Mouse (Mus musculus) left cerebral cortex, adult 6 months (tissue): ENCODE data around the gene Zfp667. TPM values are rescaled to one million over a fixed set of nuclear protein-coding genes. Genes with fewer than 3 reads are reported as not detected.

ENCODE experiments used
- long read RNA-seq, 2 experiments: library from polyadenylated mRNA; unstranded; transcript quantifications; one replicate each; pipeline ENCODE4 v2.0.0; 2019 to 2020
- polyA plus RNA-seq: library from polyadenylated mRNA; unstranded; fragments of <200 nt; fragmentation: Nextera tagmentation; gene quantifications from 2 replicates; pipeline ENCODE4 v1.2.3, GENCODE M21; 2021

The Zfp667 gene
- polyA plus RNA-seq: 7.6 and 11.4 TPM in 2 replicates
- long read RNA-seq, experiment 1, transcript Zfp667-201 (5 exons, 3,672 nt): major isoform, 29 of 45 reads
- long read RNA-seq, experiment 1, partial matches to known transcripts: 2 of 45 reads
- long read RNA-seq, experiment 1, other reads (novel, unspliced or antisense): 14 of 45 reads
- long read RNA-seq, experiment 2, partial matches to known transcripts: 1 of 11 reads
- long read RNA-seq, experiment 2, other reads (novel, unspliced or antisense): 6 of 11 reads

DNA sequence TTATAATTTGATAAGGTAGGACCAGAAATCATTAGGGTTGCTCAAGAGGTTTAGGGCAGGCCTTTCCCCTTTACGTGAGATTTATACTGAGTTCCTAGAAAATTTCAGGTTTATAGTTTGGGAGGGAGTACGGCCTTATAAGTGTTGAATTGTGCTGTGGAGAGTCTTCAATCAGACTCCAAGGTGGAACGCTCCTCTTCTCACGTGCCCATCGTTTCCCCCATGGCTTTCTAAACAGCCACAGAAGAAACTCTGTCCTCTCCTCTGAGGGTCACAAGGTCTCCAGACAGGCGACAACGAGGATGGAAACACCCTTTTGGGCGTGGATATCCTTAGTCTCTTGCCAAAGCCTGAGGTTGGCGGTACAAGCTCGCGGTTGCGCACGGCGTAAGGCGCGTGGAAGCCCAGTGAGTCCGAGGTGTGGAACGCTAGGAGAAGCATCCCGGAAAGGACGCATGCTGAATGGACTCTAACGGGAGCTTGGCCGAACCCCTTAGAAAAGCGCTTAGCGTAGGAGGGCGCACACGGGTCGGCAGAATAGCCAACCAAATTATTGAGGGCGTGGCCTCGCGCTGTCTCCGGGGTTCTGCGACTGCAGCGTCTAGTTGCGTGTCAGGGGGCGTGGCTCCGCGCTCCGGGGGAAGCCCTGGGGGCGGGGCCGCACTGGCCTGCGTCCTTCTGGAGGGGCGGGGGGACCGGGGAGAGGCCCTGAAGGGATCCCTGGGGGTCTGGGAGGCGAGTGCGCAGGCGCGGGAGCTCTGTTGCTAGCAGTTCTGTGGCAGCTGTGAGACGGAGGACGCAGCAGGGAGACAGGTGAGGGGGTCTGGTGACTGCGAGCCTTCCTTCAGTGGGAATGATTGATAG is at the start of gene Zfp667:
TSS of gene Zfp667 (plus strand) at position 738 of the 864 bp plus-strand sequence.

DNA sequence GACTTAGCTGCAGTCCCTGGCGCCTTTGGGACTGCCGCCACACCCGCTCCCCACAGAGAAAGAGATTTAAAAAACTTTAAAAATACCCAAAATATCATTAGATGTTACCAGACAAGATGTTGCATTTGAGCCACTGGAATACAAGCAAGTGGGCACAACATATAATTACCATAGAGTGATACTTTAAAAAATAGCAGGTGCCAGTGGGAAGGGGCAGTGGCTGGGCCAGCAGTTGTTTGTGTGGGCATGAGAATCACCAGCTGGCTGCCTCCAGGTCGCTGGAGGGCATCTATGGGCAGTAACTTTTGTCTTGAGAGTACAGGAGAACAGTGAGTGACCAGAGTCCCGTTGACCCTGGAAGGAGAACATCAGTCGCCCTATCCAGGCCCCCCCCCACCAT is 34.0 kb upstream of the Zfp667 start, which contains the start of gene Epp13:
TSS of gene Epp13 (plus strand) at position 301 of the 400 bp plus-strand sequence.

DNA sequence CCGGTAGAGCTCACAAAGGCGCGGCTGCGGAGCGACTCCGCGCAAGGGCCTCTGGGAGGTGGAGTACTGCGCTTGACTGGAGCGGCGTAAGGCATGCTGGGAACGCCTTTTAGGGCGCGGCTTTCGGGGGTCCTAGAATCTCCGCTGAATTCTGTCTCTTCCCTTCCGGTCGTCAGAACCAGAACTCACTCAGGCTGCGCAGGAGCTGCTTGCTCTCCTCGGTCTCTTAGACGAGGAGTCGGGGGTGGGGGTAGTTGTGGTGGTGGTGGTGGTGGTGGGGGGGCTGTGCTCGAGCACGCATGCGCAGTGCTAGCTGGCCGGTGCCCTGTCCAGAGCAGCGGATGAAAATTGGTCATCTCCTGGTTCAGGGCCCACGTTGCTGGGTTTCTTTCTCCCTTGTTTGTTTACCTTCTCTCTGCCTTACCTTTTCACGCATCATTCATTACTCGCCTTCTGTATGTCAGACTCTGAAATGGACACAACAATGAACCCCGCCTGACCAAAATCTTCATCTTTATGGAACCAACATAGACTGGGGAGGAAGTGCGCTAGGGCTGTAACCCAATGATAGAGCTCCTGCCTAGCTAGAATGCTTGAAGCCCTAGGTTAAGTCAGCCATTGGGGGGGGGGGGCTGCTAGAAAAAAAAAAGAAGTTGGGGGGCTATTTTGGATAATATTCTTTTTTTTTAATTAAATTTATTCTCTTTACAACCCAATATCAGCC is 45.0 kb downstream of the Zfp667 start, which contains the start of gene Zfp583:
TSS of gene Zfp583 (minus strand) at position 53 of the 724 bp plus-strand sequence.

DNA sequence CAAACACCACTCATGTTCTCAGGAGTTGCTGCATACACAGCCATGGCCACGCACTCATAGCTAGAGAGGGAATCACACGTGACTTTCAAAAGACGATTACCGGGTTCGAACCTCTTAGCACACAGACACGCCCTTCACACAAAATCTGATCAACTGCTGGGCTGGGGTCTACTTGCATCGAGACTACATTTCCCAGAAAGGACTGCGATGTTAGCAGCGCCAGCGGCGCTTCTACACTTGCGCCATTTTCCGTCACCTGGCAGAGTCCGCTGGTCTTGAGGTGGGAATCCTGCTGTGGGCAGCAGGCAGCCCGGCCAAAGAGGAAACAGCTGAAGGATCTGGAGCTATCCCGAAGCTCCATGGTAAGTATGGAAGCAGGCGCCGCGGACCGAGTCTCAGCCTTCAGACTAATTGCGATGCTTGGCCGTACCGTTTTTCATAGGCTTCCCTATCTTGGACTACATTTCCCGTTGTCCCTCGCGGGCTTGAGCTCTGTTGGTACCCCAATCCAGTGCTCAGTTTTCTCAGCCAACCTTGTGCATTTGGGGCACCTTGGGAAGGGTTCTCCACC is 57.2 kb downstream of the Zfp667 start, which contains the start of gene Gm3854:
TSS of gene Gm3854 (plus strand) at position 259 of the 571 bp plus-strand sequence.

Other genes starting within 250 kb of the Zfp667 start
- gene Nlrp4c, start 241.4 kb upstream of the Zfp667 start, polyA plus RNA-seq: not detected in 2 replicates
- 9.8 and 15.7 TPM in 2 replicates for gene Zfp787, start 130.6 kb upstream of the Zfp667 start, polyA plus RNA-seq
- 39.0 and 51.1 TPM in 2 replicates for gene Zfp444, start 114.4 kb upstream of the Zfp667 start, polyA plus RNA-seq
- gene Galp, start 89.5 kb upstream of the Zfp667 start, polyA plus RNA-seq: not detected in 2 replicates
- gene Zscan5b, start 64.3 kb upstream of the Zfp667 start, polyA plus RNA-seq: not detected in 2 replicates
- gene Epp13, start 33.9 kb upstream of the Zfp667 start, polyA plus RNA-seq: not detected in 2 replicates
- 5.6 and 6.3 TPM in 2 replicates for gene Zfp583, start 44.7 kb downstream of the Zfp667 start, polyA plus RNA-seq
- gene Gm3854, start 57.2 kb downstream of the Zfp667 start, polyA plus RNA-seq: 1.5 and 2.5 TPM in 2 replicates
- gene Zfp78, start 76.7 kb downstream of the Zfp667 start, polyA plus RNA-seq: 2.7 and 4.1 TPM in 2 replicates
- gene Zfp28, start 96.7 kb downstream of the Zfp667 start, polyA plus RNA-seq: 3.2 and 6.0 TPM in 2 replicates
- 4.0 and 5.4 TPM in 2 replicates for gene Smim17, start 112.1 kb downstream of the Zfp667 start, polyA plus RNA-seq
- 0.09 TPM in 1 of 2 replicates, not detected in the other for gene Gm20715, start 123.7 kb downstream of the Zfp667 start, polyA plus RNA-seq
- gene Olfr1344, start 152.1 kb downstream of the Zfp667 start, polyA plus RNA-seq: 1.1 and 1.2 TPM in 2 replicates
- gene Olfr1336, start 169.6 kb downstream of the Zfp667 start, polyA plus RNA-seq: not detected in 2 replicates
- gene Olfr1346, start 180.5 kb downstream of the Zfp667 start, polyA plus RNA-seq: not detected in 2 replicates
- gene Olfr5, start 200.4 kb downstream of the Zfp667 start, polyA plus RNA-seq: not detected in 2 replicates
- not detected in 2 replicates for gene Olfr1347, start 213.2 kb downstream of the Zfp667 start, polyA plus RNA-seq
- gene Olfr1348, start 222.2 kb downstream of the Zfp667 start, polyA plus RNA-seq: not detected in 2 replicates
- gene Olfr1349, start 236.4 kb downstream of the Zfp667 start, polyA plus RNA-seq: not detected in 2 replicates